In genomic region chr2:181078908-181079307, GRCm38 (mm10) we compare ENCODE assay signal across 30 mouse cellular contexts. TPM values are rescaled to one million over a fixed set of nuclear protein-coding genes. Genes with fewer than 3 reads are reported as not detected.
DNase-seq lines count a peak whose midpoint lies in the region; ATAC-seq and TF ChIP-seq lines count a peak whose summit lies in the region.
"Had no signal": no experiment of that assay in that cellular context is flagged by ENCODE, and none has a peak within 500 bp of the region (broad histone marks: within the 10 kb centered on the region; RNA-seq: fewer than 3 reads in every experiment).

No protein-coding gene starts in this region.

- H3K27ac ChIP-seq in stomach, embryonic 15.5 days = no peak overlapping the region
- H3K27ac ChIP-seq in stomach, postnatal 0 days (replicated peaks) = no peak overlapping the region
- H3K27ac ChIP-seq in liver, embryonic 12.5 days = peak overlapping the region; percentile 80
- peak overlapping the region; percentile 83 for H3K27ac ChIP-seq in liver, embryonic 15.5 days (replicated peaks)
- H3K27ac ChIP-seq: embryonic facial prominence, embryonic 10.5 days; embryonic facial prominence, embryonic 13.5 days; forebrain, embryonic 12.5 days; forebrain, embryonic 15.5 days; heart, embryonic 15.5 days; hindbrain, embryonic 15.5 days had no signal

- ATAC-seq in stomach, embryonic 15.5 days (ENCODE audit: insufficient read depth, low FRiP score, low read depth) = 0 out of 2 replicates have a peak, but pooled peaks have one; percentile 54
- ATAC-seq in stomach, postnatal 0 days (ENCODE audit: low FRiP score, low TSS enrichment) = no peak
- ATAC-seq in liver, embryonic 12.5 days = peak; percentile 66
- ATAC-seq in liver, embryonic 15.5 days (ENCODE audit: insufficient read depth) = peak; percentile 71
- ATAC-seq: forebrain, embryonic 15.5 days; Patski had no signal

- WGBS in stomach, embryonic 15.5 days = 85% methylated on average over 2 of the region's 2 CpGs
- 86% methylated on average over 2 of the region's 2 CpGs for WGBS in stomach, postnatal 0 days
- WGBS in liver, embryonic 12.5 days (ENCODE audit: insufficient replicate concordance) = 57% methylated on average over 2 of the region's 2 CpGs
- WGBS in liver, embryonic 15.5 days (ENCODE audit: insufficient replicate concordance) = 61% methylated on average over 2 of the region's 2 CpGs

- no peak overlapping the region for H3K4me3 ChIP-seq in stomach, embryonic 15.5 days (replicated peaks)
- no peak overlapping the region for H3K4me3 ChIP-seq in stomach, postnatal 0 days (ENCODE audit: low read depth, low read length)
- H3K4me3 ChIP-seq in liver, embryonic 12.5 days = no peak overlapping the region
- no peak overlapping the region for H3K4me3 ChIP-seq in liver, embryonic 15.5 days (replicated peaks)
- H3K4me3 ChIP-seq: embryonic facial prominence, embryonic 10.5 days; embryonic facial prominence, embryonic 13.5 days; forebrain, embryonic 12.5 days; forebrain, embryonic 15.5 days; heart, embryonic 12.5 days; heart, embryonic 15.5 days; hindbrain, embryonic 15.5 days had no signal

- 0 out of 2 replicates have a peak, but pooled peaks cover 5% of the 10 kb centered on the region for H3K4me1 ChIP-seq in stomach, embryonic 15.5 days
- no peaks in the 10 kb centered on the region for H3K4me1 ChIP-seq in stomach, postnatal 0 days (replicated peaks; ENCODE audit: control insufficient read depth, insufficient read depth)
- H3K4me1 ChIP-seq in liver, embryonic 12.5 days = peaks cover 44% of the 10 kb centered on the region
- H3K4me1 ChIP-seq in liver, embryonic 15.5 days (replicated peaks) = peaks cover 55% of the 10 kb centered on the region
- H3K4me1 ChIP-seq: forebrain, embryonic 12.5 days; forebrain, embryonic 15.5 days; hindbrain, embryonic 15.5 days had no signal

- H3K27me3 ChIP-seq in stomach, embryonic 15.5 days (replicated peaks) = no peaks in the 10 kb centered on the region
- no peaks in the 10 kb centered on the region for H3K27me3 ChIP-seq in stomach, postnatal 0 days (ENCODE audit: control insufficient read depth, insufficient read depth, low read length)
- H3K27me3 ChIP-seq in liver, embryonic 12.5 days (replicated peaks) = peaks cover 18% of the 10 kb centered on the region
- peaks cover 21% of the 10 kb centered on the region for H3K27me3 ChIP-seq in liver, embryonic 15.5 days
- H3K27me3 ChIP-seq: embryonic facial prominence, embryonic 13.5 days; forebrain, embryonic 15.5 days; hindbrain, embryonic 15.5 days had no signal

- no peak for TF ChIP-seq EP300 in stomach, postnatal 0 days (optimal IDR thresholded peaks at IDR 0.05)

- no peak for DNase-seq in stomach, postnatal 0 days (ENCODE audit: low spot score)
- no peak for DNase-seq in adrenal gland, adult 2 months
- no peak for DNase-seq in adipocyte (ENCODE audit: low spot score)
- DNase-seq in urinary bladder, postnatal 14 days (ENCODE audit: low spot score) = no peak
- DNase-seq: adrenal gland, adult 8-10 months; adrenal gland, postnatal 25 days; B cell, adult 2 months; cerebellum, adult 11 months; cerebellum, adult 2 months; cerebellum, adult 9-11 months; cerebellum, postnatal 36 days; embryo, embryonic 11 days; gastrocnemius, postnatal 25 days; heart, adult 18-20 months; heart, postnatal 10 days; heart, postnatal 36 days had no signal

- H3K36me3 ChIP-seq in stomach, embryonic 15.5 days = no peaks in the 10 kb centered on the region
- H3K36me3 ChIP-seq in stomach, postnatal 0 days (ENCODE audit: control insufficient read depth, insufficient read depth, low read length) = no peaks in the 10 kb centered on the region
- H3K36me3 ChIP-seq in liver, embryonic 12.5 days = no peaks in the 10 kb centered on the region
- H3K36me3 ChIP-seq in liver, embryonic 15.5 days (replicated peaks) = no peaks in the 10 kb centered on the region
- H3K36me3 ChIP-seq: embryonic facial prominence, embryonic 10.5 days; embryonic facial prominence, embryonic 13.5 days; G1E; heart, embryonic 12.5 days; heart, embryonic 15.5 days had no signal

- TF ChIP-seq CTCF in stomach, postnatal 0 days (IDR thresholded peaks at IDR 0.05; ENCODE audit: low read depth) = no peak

- H3K9me3 ChIP-seq in stomach, embryonic 15.5 days = no peaks in the 10 kb centered on the region
- no peaks in the 10 kb centered on the region for H3K9me3 ChIP-seq in stomach, postnatal 0 days (ENCODE audit: control insufficient read depth, low read length)
- H3K9me3 ChIP-seq in liver, embryonic 12.5 days (replicated peaks) = no peaks in the 10 kb centered on the region
- no peaks in the 10 kb centered on the region for H3K9me3 ChIP-seq in liver, embryonic 15.5 days (replicated peaks)
- H3K9me3 ChIP-seq: embryonic facial prominence, embryonic 10.5 days; embryonic facial prominence, embryonic 13.5 days; forebrain, embryonic 12.5 days; forebrain, embryonic 15.5 days; G1E; heart, embryonic 12.5 days; heart, embryonic 15.5 days; hindbrain, embryonic 15.5 days had no signal

- no peak overlapping the region for H3K4me2 ChIP-seq in stomach, embryonic 15.5 days
- H3K4me2 ChIP-seq in stomach, postnatal 0 days (replicated peaks; ENCODE audit: low read depth) = no peak overlapping the region
- peak overlapping the region; percentile 78 for H3K4me2 ChIP-seq in liver, embryonic 12.5 days
- peak overlapping the region; percentile 78 for H3K4me2 ChIP-seq in liver, embryonic 15.5 days
- H3K4me2 ChIP-seq: embryonic facial prominence, embryonic 13.5 days; forebrain, embryonic 12.5 days; forebrain, embryonic 15.5 days; heart, embryonic 12.5 days; heart, embryonic 15.5 days; hindbrain, embryonic 15.5 days had no signal

- H3K9ac ChIP-seq in stomach, embryonic 15.5 days = no peak overlapping the region
- H3K9ac ChIP-seq in stomach, postnatal 0 days (ENCODE audit: low read length) = no peak overlapping the region
- 0 out of 2 replicates have a peak overlapping the region, but pooled peaks have one; percentile 25 for H3K9ac ChIP-seq in liver, embryonic 12.5 days
- H3K9ac ChIP-seq in liver, embryonic 15.5 days = no peak overlapping the region
- H3K9ac ChIP-seq: embryonic facial prominence, embryonic 13.5 days; forebrain, embryonic 12.5 days; forebrain, embryonic 15.5 days; heart, embryonic 12.5 days; heart, embryonic 15.5 days; hindbrain, embryonic 15.5 days had no signal

RNA-seq across cellular contexts. Expression of gene Chrna4, which starts 35.6 kb away (rescaled TPM):
- 2.2 and 3.0 TPM in 2 replicates for polyA plus RNA-seq in stomach, embryonic 15.5 days (2015; fragmentation: Nextera tagmentation; extraction: Ambion mirVana)
- polyA plus RNA-seq in stomach, postnatal 0 days (2015; fragmentation: Nextera tagmentation; extraction: Ambion mirVana) = 0.18 and 0.22 TPM in 2 replicates
- polyA plus RNA-seq in liver, embryonic 12.5 days (2016; fragmentation: Nextera tagmentation; extraction: Ambion mirVana) = 0.29 and 0.54 TPM in 2 replicates
- polyA plus RNA-seq in liver, embryonic 15.5 days (2015; fragmentation: Nextera tagmentation; extraction: Ambion mirVana) = 0.94 and 1.1 TPM in 2 replicates
- 10 to 100 TPM in 1 of 2 experiments, 1 to 10 TPM in 1; 6.5 to 35.4 TPM for total RNA-seq in adrenal gland, adult 2 months (2021)
- polyA plus RNA-seq in adrenal gland, adult 2 months (2012; rRNA removed) = 8.9 and 13.8 TPM in 2 replicates
- total RNA-seq: CH12.LX; heart, adult 18-20 months; heart, postnatal 36 days had no signal
- polyA plus RNA-seq: erythroblast, embryonic 14.5 days; G1E had no signal

RNA-seq across cellular contexts. Expression of gene Kcnq2, which starts 56.2 kb away (rescaled TPM):
- 1.5 TPM in 2 replicates for polyA plus RNA-seq in stomach, embryonic 15.5 days (2015; fragmentation: Nextera tagmentation; extraction: Ambion mirVana)
- polyA plus RNA-seq in stomach, postnatal 0 days (2015; fragmentation: Nextera tagmentation; extraction: Ambion mirVana) = 0.42 and 0.59 TPM in 2 replicates
- 0.08 and 0.26 TPM in 2 replicates for polyA plus RNA-seq in liver, embryonic 12.5 days (2016; fragmentation: Nextera tagmentation; extraction: Ambion mirVana)
- polyA plus RNA-seq in liver, embryonic 15.5 days (2015; fragmentation: Nextera tagmentation; extraction: Ambion mirVana) = 0.18 and 0.28 TPM in 2 replicates
- total RNA-seq in adrenal gland, adult 2 months (2021) = 1 to 10 TPM; 5.2 to 5.4 TPM
- polyA plus RNA-seq in adrenal gland, adult 2 months (2012; rRNA removed) = 2.8 and 3.7 TPM in 2 replicates
- total RNA-seq: gastrocnemius, postnatal 25 days; heart, postnatal 10 days; heart, postnatal 36 days had no signal
- polyA plus RNA-seq: G1E had no signal

Comparison
In these comparisons a context has a peak if more than half of its experiments do, and no peak if none do; other contexts are left out.
1. H3K27ac ChIP-seq: peak in liver, embryonic 12.5 days (single experiment) and liver, embryonic 15.5 days (single experiment); none in stomach, embryonic 15.5 days (single experiment) and stomach, postnatal 0 days (single experiment).
2. H3K4me2 ChIP-seq: peak in liver, embryonic 12.5 days (single experiment) and liver, embryonic 15.5 days (single experiment); none in stomach, embryonic 15.5 days (single experiment) and stomach, postnatal 0 days (single experiment).